Mouse (Mus musculus) hindbrain, embryonic 10.5 days (tissue): ENCODE measurements around the gene Kpnb1. TPM values are rescaled to one million over a fixed set of nuclear protein-coding genes. Genes with fewer than 3 reads are reported as not detected.

Experiments
- DNase-seq: peaks from one replicate; pipeline ENCODE4 v3.0.0-alpha.2; 2017; ENCODE audit warnings: low spot score
- H3K27ac ChIP-seq: fragments of 300-500 bp; sonication (generic); 2 replicates; pipeline ENCODE4 v1.5.1; 2016; ENCODE audit warnings: mild to moderate bottlenecking, moderate library complexity
- H3K27me3 ChIP-seq: fragments of 300-500 bp; sonication (generic); 2 replicates; pipeline ENCODE4 v1.6.1; 2016; ENCODE audit warnings: mild to moderate bottlenecking; ENCODE audit not compliant: poor library complexity, insufficient read depth, severe bottlenecking
- H3K36me3 ChIP-seq: fragments of 300-500 bp; sonication (generic); 2 replicates; pipeline ENCODE4 v1.6.1; 2016; ENCODE audit warnings: mild to moderate bottlenecking, moderate library complexity
- H3K4me1 ChIP-seq: fragments of 300-500 bp; sonication (generic); replicated peaks from 2 replicates; pipeline ENCODE4 v1.6.1; 2016; ENCODE audit warnings: mild to moderate bottlenecking
- H3K4me3 ChIP-seq: fragments of 300-500 bp; sonication (generic); 2 replicates; pipeline ENCODE4 v1.5.1; 2016; ENCODE audit warnings: mild to moderate bottlenecking, moderate library complexity
- H3K9me3 ChIP-seq: fragments of 300-500 bp; sonication (generic); 2 replicates; pipeline ENCODE4 v1.6.1; 2016; ENCODE audit warnings: mild to moderate bottlenecking, moderate library complexity
- WGBS: fragments of 180-500 bp; shearing (Covaris S2); methylation state at CpG from one replicate; pipeline ENCODE4 v1.1.7; 2016; 5-methylcytosine and 5-hydroxymethylcytosine counted together
- polyA plus RNA-seq: library from polyadenylated mRNA; unstranded; fragments of >200 nt; fragmentation: Nextera tagmentation; extraction: Ambion mirVana; gene quantifications from 2 replicates; pipeline ENCODE4 v1.2.1, GENCODE M21; 2016

Kpnb1 gene
- polyA plus RNA-seq, 1 experiment from 2014 or later: 62.5 TPM

- H3K27ac ChIP-seq: no peak overlapping the region
- WGBS: 15% methylated on average over 19 of the region's 19 CpGs
- peak overlapping the region; percentile 62 for H3K4me3 ChIP-seq
- no peaks in the 10 kb centered on the region for H3K9me3 ChIP-seq
- no peak for DNase-seq
- H3K27me3 ChIP-seq: peaks cover 84% of the 10 kb centered on the region
- H3K36me3 ChIP-seq: no peaks in the 10 kb centered on the region
- H3K4me1 ChIP-seq: peaks cover 55% of the 10 kb centered on the region
These were observed 60.0 kb downstream of the Kpnb1 start for GRCm38 (mm10) chr11:97127470-97128223.

- Histone ChIP-seq H3K27me3 (peaks cover 76% of the 10 kb centered on the region), H3K36me3 (no peaks in the 10 kb centered on the region), H3K4me1 (peaks cover 51% of the 10 kb centered on the region), H3K4me3 (peak overlapping the region; percentile 62), H3K27ac (peak overlapping the region; percentile 78), H3K9me3 (no peaks in the 10 kb centered on the region)
- DNase-seq: peak; percentile 39
- 4% methylated on average over 32 of the region's 32 CpGs for WGBS
These were observed 60.8 kb downstream of the Kpnb1 start for GRCm38 (mm10) chr11:97126645-97127468.

- peaks cover 66% of the 10 kb centered on the region for H3K27me3 ChIP-seq
- H3K27ac ChIP-seq: no peak overlapping the region
- H3K4me1 ChIP-seq: peaks cover 70% of the 10 kb centered on the region
- no peak for DNase-seq
- WGBS: 59% methylated on average over 10 of the region's 10 CpGs
- no peaks in the 10 kb centered on the region for H3K9me3 ChIP-seq
- no peak overlapping the region for H3K4me3 ChIP-seq
- no peaks in the 10 kb centered on the region for H3K36me3 ChIP-seq
These were observed 63.2 kb downstream of the Kpnb1 start for GRCm38 (mm10) chr11:97124266-97125036.

GRCm38 (mm10) chr11:97123282-97123890, 64.3 kb downstream of the Kpnb1 start:
- Histone ChIP-seq H3K4me1 (peaks cover 78% of the 10 kb centered on the region), H3K4me3 (no peak overlapping the region), H3K27me3 (peaks cover 66% of the 10 kb centered on the region), H3K9me3 (no peaks in the 10 kb centered on the region), H3K36me3 (no peaks in the 10 kb centered on the region), H3K27ac (peak overlapping the region; percentile 57; the same call in 1 of the 2 replicates)
- WGBS: 23% methylated on average over 11 of the region's 11 CpGs
- DNase-seq: no peak

GRCm38 (mm10) chr11:97120641-97121040, 67.0 kb downstream of the Kpnb1 start:
- no peak for DNase-seq
- peaks cover 69% of the 10 kb centered on the region for H3K4me1 ChIP-seq
- H3K27ac ChIP-seq: 0 out of 2 replicates have a peak overlapping the region, but pooled peaks have one; percentile 30
- WGBS: 63% methylated on average over 3 of the region's 3 CpGs
- peaks cover 67% of the 10 kb centered on the region for H3K27me3 ChIP-seq
- H3K9me3 ChIP-seq: no peaks in the 10 kb centered on the region
- no peak overlapping the region for H3K4me3 ChIP-seq
- no peaks in the 10 kb centered on the region for H3K36me3 ChIP-seq

GRCm38 (mm10) chr11:97120221-97120620, 67.5 kb downstream of the Kpnb1 start:
- DNase-seq: no peak
- no peaks in the 10 kb centered on the region for H3K9me3 ChIP-seq
- peaks cover 71% of the 10 kb centered on the region for H3K4me1 ChIP-seq
- peaks cover 67% of the 10 kb centered on the region for H3K27me3 ChIP-seq
- H3K27ac ChIP-seq: peak overlapping the region; percentile 35; the same call in 1 of the 2 replicates
- WGBS: 42% methylated on average over 10 of the region's 10 CpGs
- no peak overlapping the region for H3K4me3 ChIP-seq
- no peaks in the 10 kb centered on the region for H3K36me3 ChIP-seq

- Histone ChIP-seq H3K9me3 (no peaks in the 10 kb centered on the region), H3K36me3 (no peaks in the 10 kb centered on the region), H3K27me3 (peaks cover 98% of the 10 kb centered on the region), H3K4me1 (peaks cover 59% of the 10 kb centered on the region), H3K4me3 (peak overlapping the region; percentile 57), H3K27ac (no peak overlapping the region)
- 9% methylated on average over 11 of the region's 11 CpGs for WGBS
- no peak for DNase-seq
These were observed 71.9 kb downstream of the Kpnb1 start for GRCm38 (mm10) chr11:97115797-97116196.

- H3K9me3 ChIP-seq: no peaks in the 10 kb centered on the region
- no peaks in the 10 kb centered on the region for H3K36me3 ChIP-seq
- peaks cover 50% of the 10 kb centered on the region for H3K4me1 ChIP-seq
- WGBS: under 1% methylated on average over 87 of the region's 87 CpGs
- H3K27me3 ChIP-seq: peaks cover 92% of the 10 kb centered on the region
- peak within 1 kb of the TSS; percentile 64 for H3K27ac ChIP-seq
- peak; percentile 55 for DNase-seq
- peak within 1 kb of the TSS; percentile 57 for H3K4me3 ChIP-seq
These were observed 72.7 kb downstream of the Kpnb1 start, which contains the start of gene Tbx21 for GRCm38 (mm10) chr11:97114671-97115601. Gene Tbx21 (minus strand): TSS chr11:97115331.

- 77% methylated on average over 9 of the region's 9 CpGs for WGBS
- Histone ChIP-seq H3K4me1 (peaks cover 29% of the 10 kb centered on the region), H3K27me3 (peaks cover 78% of the 10 kb centered on the region), H3K9me3 (no peaks in the 10 kb centered on the region), H3K27ac (no peak overlapping the region), H3K4me3 (no peak overlapping the region), H3K36me3 (no peaks in the 10 kb centered on the region)
- no peak for DNase-seq
These were observed 75.1 kb downstream of the Kpnb1 start for GRCm38 (mm10) chr11:97112519-97113125.
